Mouse (Mus musculus) Muller cell, postnatal 12 days (primary cell): ENCODE results near the gene Fam129a.
A peak's percentile ranks its signal among the peaks of the same experiment; 100 is the strongest.

ENCODE experiments used
- DNase-seq: peaks from one replicate; pipeline ENCODE4 v3.0.0-alpha.2; 2015; ENCODE audit errors: inconsistent ontology term

Gene Fam129a

DNA sequence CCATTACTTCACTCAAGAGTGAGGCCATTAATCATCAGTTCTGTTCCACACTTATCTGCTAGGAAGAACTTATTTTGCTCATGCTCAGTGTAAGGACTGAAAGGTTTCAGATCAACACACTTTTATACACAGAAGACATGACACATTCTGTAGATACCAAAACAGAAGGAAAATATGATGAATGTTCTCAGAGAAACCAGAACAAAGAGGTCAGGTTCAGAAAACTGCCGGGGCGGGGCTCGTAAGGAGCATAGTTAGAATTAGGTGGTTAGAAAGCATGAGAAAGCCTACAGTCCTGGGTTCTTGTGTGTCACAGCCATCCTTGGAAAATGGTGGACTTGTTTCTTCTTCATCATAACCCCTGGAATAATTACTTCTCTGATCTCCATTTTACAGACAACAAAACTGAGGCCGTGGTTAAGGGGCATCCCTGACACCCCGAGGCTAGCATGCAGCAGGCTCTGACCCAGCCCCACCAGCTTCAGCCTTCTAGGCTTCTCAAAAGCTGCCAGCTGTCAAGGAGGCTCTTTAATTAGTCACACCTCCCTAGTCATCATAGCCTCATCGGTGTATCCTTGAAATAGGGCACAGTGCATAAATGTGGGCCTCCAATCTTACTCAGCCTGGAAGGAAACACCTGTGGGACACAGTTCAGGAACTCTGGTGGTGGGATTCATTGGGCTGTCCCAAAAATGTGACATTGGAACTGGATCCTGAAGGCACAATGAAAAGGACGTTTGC is 127.1 kb downstream of the Fam129a start:
- DNase-seq, result no peak

DNA sequence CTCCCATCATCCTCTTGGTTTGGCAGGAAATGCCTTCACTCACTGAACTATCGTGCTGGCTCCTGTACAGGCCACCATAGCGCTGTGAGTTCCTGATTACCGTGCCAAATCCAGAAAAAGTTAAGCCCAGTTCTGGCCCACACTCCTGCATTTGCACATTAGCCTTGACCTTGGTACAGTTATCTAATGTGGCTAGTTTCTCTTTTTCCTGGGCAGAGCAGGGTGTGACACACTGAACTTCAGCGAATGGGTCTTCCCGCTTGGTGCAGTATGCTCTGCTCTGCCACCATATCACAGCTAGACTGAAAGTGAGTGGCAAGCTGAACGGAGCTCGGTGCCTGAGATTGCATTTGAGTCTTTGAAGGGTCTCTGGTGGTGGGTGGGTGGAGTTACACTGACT is 128.4 kb downstream of the Fam129a start:
- no peak for DNase-seq

DNA sequence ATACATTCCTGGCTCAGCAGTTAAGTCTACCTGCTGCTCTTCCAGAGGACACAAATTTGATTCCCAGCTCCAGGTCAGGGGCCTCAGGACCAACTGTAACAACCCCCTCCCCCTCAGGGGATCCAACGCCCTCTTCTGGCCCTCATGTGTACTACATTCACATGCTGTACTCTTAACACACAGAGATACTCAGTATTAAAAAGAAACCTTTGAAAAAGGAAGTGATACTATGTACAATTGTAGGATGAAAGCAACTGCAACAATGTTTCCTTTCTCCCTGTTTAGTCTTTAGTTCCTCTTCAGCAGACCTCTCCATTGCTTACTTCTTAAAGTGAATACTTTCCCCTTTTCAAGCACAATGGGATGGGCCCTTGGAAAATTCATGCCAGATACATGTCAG is 131.8 kb downstream of the Fam129a start:
- DNase-seq, result no peak

DNA sequence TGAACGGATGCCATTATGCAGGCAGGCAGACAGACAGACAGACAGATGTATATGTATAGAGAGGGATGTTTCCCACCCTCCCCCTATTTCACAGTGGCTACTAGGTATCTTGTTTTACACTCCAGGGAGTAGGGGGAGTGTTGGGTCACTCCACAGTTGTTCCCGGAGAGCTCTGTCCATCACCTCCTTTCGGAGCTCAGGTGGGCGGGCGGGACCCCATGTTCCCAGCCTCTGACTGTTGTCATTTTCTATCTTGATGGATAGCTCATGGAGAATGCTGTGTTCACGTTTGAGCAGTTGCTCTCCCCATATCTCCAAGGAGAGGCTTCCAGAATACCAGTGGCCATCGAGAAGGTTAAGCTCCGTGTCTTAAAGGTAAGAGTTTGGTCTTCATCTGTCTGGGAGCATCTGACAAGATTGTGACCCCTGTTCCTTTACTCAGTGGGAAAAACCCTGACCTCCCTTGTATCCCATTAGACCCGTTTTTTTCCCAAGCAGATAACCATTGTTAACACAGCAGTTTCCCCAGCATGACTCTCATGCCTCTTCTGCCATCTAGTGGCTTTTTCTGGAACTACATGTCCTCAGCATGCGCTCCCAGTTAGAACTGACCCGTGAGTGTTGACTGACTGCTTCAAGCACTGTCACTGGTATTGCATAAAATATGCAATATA is 134.9 kb downstream of the Fam129a start:
- peak; percentile 60 for DNase-seq

DNA sequence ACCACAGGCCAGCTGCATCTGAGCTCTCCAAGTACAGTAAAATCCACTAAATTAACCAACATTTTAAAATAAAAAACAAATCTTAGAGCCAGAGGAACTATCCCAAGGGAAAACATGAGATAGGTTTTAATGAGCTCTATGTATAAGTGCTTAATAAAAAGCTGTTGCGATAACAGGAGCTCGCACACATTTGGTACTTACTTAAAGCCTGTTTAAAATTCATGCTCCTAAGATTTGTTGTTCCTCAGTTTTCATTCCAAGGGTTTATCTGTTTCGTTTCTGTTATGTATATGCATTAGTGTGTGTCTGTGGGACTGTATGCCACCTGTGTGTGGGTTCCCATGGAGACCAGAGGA is 135.4 kb downstream of the Fam129a start:
- DNase-seq, result no peak

DNA sequence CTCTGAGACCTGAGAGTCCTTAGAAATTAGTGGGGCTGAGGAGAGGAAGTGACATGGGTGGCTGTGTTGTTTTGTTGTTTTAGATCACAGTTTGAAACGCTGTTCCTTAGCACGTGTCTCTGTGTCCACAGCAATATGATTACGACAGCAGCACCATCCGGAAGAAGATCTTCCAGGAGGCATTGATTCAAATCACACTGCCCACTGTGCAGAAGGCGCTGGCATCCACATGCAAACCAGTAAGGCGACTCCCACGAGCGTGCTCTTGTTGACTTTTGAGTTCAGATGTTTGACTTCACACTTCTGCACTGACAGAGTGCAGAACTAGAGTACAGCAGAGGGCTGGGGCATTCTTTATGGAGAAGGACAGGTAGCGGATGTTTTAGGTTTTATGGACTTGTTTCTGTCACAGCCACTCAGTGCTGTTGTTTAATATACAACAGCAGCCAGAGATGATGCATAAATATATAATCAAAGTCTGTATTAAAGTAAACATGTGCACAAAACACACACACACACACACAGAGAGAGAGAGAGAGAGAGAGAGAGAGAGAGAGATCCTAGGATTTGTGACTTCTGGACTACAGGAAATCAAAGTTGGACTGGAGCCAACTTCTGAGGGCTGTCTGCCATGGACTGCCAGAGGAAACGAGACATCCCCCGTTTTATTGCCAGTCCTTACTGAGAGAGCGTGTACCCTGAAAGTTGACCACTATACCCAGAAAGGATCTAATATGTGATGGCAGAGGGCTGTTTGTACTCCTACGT is 138.2 kb downstream of the Fam129a start:
- no peak for DNase-seq

DNA sequence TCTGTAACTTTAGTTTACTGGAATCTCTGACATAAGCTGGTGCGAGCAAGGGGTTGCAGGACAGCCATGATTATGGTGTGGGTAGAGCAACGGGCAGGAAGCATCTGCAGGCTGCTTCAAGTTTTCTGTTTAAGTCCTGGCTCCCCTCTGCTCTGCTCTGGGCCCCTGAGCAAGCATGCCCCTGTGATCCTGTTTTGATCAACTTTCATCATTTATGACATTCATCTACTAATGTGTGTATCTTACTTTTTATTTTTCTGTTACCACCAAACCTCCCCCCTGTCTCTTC is 138.7 kb downstream of the Fam129a start:
- no peak for DNase-seq

DNA sequence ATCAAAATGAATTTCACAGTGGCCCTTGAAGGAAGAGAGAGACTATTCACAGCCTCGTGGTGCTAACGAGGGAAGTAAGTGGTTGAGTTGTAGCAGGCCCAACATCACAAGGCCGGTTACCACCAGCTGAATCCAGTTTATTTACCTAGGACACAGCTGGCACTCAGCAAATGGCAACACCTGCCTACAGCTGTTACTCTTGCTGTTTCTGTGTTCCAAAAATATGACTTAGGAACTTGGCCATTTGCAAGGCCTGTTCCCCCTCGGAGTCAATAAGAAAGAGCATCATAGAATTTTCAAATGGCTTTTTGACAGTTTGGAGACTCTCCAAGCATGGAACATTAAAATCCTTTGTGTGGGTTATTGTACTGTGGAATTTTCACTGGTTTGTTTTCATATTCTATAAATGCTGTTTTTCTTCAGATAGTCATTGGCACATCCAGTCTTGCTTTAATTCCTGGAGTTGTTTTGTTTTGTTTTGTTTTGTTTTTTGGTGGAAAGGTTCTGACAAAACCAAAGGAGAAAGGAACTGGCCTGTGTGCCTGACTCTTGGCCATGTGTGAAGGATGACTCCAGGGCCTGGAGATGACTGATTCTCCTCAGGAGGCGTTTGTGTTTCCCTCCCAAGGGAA is 139.6 kb downstream of the Fam129a start:
- no peak for DNase-seq

DNA sequence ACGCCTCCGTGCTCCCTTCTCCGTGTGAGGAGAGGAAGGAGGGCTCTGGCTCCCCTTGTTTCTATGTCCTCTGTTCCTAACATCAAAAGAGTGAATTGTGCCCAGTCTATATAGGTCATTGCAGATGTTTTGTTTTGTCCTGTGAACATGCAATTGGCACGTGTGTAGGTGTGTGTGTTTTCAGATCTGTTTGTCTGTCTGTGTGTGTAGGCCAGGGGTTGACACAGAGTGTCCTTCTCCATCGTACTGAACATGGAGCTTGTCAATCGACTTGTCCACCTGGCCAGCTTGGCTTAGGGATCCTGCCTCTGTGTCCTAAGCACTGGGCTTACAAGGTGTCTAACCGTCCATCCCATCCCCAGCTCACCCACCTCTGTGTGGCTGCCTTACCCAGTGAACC is 140.1 kb downstream of the Fam129a start:
- no peak for DNase-seq

DNA sequence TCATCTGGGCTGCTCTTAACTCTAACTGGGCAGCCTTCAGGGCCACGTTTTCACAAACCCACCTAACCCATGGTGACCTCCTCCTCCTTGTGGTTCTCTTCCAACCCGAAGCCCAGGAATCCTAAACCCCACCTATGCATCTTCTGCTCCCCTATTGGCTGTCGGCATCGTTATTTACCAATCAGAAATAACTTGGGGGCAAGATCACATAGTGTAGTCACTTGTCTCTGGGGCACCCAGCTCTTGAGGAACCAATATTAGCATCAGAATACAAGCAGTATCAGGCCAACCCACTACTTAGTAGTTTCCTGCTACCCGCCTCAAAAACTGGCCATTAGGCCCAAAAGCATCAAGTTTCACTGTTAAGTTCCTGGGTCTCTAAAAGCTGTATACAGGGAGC is 141.7 kb downstream of the Fam129a start:
- DNase-seq, result no peak

DNA sequence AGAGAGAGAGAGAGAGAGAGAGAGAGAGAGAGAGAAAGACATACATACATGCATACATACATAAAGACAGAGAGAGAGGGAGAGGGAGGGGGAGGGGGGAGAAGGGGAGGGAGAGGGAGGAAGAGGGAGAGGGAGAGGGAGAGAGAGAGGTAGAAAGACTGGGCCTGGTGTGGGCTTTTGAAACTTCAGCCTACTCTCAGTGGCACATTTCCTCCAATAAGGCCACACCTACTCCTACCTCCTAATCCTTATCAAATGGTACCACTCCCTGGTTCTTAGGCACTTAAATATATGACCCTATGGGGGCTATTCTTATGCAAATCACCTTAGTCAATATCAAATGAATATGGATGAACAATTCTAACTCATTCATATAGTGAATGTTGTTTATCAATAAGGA is 142.6 kb downstream of the Fam129a start:
- DNase-seq, result no peak

DNA sequence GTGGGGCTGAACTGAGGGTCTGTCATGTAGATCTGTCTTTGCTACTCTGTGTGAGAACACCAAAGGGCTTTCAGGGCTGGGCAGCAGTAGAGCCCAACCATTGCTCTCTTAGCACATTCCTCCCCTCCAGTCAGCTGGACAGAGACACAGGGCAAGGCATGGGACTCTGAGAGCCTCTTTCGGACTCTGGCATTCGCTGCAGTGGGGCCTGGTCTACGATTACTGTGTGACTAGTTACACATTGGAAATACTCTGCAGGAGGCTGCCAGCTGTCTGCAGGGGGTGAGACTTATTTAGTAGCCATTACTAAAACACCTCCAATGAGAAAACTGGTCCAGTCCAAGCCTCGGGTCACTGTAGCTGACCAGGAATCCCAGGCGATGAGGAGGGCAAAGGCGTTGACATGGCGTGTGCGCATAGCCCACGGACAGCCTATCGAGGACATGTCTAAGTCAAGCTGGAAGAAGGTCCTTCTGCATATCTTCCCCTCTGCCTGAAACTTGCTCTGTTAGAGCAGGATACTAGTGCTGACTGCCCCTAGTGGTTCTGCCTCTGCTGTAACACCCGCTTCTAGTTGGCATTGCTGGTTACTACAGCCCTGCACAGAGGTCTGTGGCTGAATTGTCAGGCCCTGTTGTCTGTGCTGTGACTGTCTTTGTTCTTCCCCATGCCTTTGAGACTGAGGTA is 145.2 kb downstream of the Fam129a start:
- peak; percentile 81 for DNase-seq

DNA sequence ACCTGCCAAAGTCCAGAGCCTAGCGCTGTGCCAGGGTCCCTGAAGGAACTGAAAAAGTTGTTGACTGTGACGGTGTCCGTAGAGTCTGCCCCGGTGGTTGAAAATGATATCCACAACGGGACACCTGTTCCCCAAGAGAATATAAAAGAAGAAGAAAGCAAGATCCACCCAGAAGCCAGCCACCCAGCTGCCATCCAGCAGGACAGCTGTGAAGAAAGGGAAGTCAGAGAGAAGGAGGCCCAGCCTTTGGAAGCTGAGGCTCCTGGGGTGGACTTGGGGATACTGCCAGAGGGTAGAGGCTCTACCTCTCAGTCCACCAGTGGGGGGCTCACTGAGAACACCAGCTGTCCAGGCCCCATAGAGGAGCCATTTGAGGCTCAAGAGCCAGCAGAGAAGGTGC is 146.6 kb downstream of the Fam129a start:
- DNase-seq, result no peak

DNA sequence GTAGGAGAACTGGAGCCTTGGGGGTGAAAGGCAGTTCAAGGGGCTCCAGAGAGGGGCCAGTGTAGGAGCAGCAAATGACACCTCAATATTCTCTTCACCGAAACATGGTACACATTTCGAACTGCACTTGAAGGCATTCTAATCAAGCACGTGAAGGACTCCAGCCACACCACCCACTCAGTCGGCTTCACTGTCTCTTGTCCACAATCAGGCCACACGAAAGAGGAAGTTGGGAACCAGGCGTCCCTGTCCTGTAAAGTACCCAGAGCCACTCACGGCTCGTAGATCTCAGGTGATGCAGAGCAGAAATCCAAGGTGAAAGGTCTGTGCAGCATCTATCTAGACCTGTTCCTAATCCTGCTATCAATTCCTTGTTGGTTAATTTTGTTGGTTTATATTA is 147.6 kb downstream of the Fam129a start:
- no peak for DNase-seq

DNA sequence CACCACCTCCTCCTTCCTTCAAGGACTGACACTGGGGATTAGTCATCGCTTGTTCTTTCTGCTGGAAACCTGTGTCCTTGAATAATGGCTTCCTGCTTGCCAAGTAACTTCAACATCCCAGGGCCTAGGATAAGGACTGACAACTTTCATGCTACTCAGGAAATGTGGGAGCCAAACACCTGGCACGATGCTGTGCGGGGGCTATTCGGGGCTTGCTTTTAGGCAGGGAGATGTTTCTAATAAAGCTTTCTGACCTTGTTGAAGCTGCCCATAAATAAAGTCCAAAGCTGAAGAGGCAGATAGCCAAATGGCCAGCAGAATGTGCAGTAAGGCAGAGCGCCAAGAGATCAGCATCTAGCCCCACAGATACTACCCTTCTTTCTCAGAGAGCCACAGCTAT is 148.9 kb downstream of the Fam129a start:
- no peak for DNase-seq

DNA sequence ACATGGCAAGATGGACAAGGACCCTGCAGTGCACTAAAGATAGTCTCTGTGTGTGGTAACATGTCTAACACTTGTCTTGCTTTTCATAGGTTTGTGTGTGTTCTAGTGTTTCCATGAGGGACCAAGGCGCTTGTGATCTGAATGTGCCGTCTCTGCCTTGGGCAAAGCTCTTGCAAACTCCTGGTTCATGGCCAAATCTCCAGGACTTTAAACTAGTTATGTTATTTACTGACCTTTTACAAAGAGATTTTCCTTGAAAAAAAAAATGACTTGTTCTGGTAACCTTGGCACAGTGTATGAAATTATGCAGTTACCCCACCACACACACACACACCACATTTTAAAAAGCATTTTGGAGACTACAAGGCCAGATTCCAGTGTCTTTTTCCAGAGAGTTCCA is 149.6 kb downstream of the Fam129a start:
- no peak for DNase-seq

DNA sequence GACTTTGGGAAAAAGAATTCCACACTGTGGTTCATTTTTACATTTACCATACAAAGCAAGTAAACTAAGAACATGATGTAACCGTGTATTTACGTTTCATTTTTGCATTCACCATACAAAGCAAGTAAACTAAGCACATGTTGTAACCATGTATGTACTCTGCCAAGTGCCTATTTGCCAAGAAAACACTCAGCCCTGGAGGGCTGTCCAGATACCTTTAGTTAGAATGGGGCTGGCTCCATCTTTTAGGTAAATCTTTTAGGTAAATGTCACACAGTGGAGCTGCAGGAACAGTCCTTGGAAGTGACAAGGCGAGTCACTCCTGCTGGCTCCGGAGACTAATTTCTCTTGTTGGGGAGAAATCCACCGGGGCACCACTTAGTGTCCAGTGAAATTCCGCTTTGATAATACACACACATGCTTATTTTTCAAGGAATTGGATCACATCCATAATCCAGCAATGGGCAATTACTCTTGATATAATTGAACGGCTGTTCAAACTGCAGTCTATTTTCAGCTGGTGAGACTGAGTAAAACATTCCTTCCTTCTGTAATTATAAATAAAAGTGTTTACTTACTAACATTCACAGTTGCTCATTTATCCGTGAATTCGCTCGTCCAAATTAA is 150.5 kb downstream of the Fam129a start:
- DNase-seq, result peak; percentile 43

DNA sequence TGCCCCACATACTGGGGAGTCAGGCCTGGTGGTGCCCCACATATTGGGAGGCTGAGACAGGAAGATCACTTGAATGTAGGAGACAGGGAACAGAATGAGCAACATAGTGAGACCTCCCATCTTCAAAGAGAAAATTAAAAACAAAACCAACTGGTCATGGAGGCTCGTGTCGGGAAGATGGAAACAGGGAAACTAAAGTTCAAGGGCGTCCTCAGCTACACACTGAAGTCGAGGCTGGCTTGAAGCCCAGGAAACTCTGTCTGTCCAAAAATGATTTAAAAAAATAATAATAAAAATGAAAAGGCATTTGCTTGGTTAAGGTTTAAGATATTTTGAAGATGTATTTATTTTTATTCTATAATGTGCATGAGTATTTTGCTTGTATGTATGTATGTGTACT is 152.8 kb downstream of the Fam129a start:
- DNase-seq, result no peak

DNA sequence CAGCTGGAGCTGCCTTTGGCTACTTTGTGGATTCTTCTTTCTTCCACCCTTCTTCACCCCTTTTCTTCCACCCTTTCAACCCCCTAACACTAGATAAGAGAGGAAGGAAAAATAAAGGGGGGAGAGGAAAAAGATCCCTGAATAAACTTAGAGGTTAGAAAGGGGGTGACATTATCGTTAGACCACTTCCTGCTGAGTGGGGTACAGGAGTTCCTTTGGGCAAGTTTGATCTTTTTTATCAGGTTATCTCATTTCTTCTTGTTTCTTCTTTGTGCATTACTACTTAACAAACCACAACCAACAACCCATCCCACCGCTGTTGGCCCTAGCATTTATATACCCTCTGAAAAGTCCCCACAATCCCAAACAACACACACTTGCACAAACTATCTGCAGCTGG is 154.6 kb downstream of the Fam129a start:
- no peak for DNase-seq

DNA sequence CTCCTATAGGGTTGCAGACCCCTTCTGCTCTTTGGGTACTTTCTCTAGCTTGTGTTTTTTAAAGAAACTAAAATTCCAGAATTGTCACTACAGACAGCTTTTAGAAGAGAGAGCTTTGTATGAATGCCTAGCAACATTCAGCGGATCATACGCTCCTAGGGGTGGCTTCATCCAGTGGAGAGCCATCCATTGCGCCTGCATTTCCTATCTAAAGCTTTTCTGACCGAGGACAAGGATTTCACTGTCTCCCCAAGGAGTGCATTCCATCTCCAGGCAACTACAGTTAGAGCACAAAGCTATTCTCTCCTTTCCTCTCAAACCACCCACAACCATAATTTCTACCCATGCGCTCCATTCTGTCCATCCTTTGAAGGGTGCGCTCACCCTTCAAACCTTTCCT is 155.4 kb downstream of the Fam129a start:
- no peak for DNase-seq

DNA sequence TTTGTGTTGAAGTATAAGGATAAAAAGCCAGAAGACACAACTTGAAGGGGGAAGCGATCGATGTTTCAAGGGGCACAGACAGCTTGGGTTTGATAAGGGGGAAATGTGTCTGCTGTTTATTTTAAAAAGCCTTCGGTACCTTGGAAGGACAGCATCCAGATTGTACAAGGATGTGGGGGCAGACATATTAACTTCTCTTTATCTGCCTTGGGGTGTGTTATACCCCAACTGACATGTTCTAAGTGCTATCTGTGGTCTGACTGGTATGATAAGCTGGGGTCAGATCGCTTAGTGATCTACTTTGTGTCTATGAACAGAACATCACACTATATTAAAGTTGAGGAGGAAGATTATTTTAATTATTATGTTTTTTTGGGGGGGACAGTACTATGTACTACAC is 157.2 kb downstream of the Fam129a start:
- no peak for DNase-seq

DNA sequence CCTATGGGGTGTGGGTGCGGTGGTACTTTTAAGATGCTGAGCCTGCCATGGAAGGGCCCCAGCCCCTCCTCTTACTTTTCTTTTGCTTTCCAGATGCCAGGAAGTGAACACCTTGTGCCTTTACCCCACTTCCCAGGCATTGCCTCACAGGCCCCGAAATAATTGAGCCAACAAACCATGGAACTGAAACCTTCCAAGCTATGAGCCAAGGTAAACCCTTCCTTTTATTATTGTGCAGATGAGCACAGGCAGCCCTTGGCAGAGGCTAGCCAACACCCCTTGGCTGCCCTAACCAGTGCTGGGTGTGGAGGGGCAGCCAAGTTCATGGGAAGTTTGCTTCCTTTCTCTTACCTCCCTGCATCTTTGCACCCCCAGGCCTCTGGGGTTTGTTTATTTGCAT is 166.2 kb downstream of the Fam129a start:
- no peak for DNase-seq
